Mouse (Mus musculus) ES-Bruce4 (cell line): ENCODE measurements around the gene Rhot2.

Source experiments
- CTCF ChIP-seq: IDR thresholded peaks from one replicate; pipeline ENCODE4 v1.8.1; 2011; ENCODE audit warnings: low read depth, low read length
- EP300 ChIP-seq: IDR thresholded peaks from 2 replicates; pipeline ENCODE4 v1.6.1; 2011; ENCODE audit warnings: low read depth, low read length; ENCODE audit not compliant: insufficient read depth
- POLR2A ChIP-seq: IDR thresholded peaks from one replicate; pipeline ENCODE4 v1.8.1; 2011; ENCODE audit warnings: low read length; ENCODE audit not compliant: insufficient read depth

DNA sequence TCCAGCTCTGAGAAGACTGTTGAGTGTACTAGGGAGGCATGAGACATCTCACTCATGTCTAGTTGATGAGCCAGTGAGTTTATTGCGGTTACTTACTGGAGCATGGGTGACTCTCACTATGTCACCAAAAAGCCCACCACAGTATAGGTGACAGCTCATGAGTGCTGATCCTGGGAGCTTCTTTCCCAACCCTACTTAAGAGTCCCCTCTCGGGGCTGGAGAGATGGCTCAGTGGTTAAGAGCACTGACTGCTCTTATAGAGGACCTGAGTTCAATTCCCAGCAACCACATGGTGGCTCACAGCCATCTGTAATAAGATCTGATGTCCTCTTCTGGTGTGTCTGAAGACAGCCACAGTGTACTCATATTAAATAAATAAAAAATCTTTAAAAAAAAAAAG lies 25.3 kb upstream of the Rhot2 start:
- no peak for TF ChIP-seq CTCF
- no peak for TF ChIP-seq POLR2A
- TF ChIP-seq EP300, result no peak
